Mouse (Mus musculus) lung, embryonic 16.5 days (tissue): ENCODE measurements around the gene Mcoln1. TPM values are rescaled to one million over a fixed set of nuclear protein-coding genes. Genes with fewer than 3 reads are reported as not detected.

Experiments
- ATAC-seq: fragments of 200-750 bp; cut with Nextera tagmentation; 2 replicates; pipeline ENCODE4 v1.8.0; 2017; ENCODE audit warnings: low read depth, mild to moderate bottlenecking, moderate library complexity
- H3K27ac ChIP-seq: fragments of 300-500 bp; sonication (generic); 2 replicates; pipeline ENCODE4 v1.5.1; 2014; ENCODE audit warnings: mild to moderate bottlenecking, control low read depth, low read length
- H3K27me3 ChIP-seq: fragments of 300-500 bp; sonication (generic); 2 replicates; pipeline ENCODE4 v1.6.1; 2014; ENCODE audit warnings: low read depth, low read length, mixed read lengths; ENCODE audit not compliant: control insufficient read depth, insufficient read depth
- H3K36me3 ChIP-seq: fragments of 300-500 bp; sonication (generic); 2 replicates; pipeline ENCODE4 v1.6.1; 2014; ENCODE audit warnings: low read length; ENCODE audit not compliant: control insufficient read depth, insufficient read depth
- H3K4me1 ChIP-seq: fragments of 300-500 bp; sonication (generic); replicated peaks from 2 replicates; pipeline ENCODE4 v1.6.1; 2014; ENCODE audit warnings: low read length, mixed read lengths; ENCODE audit not compliant: control insufficient read depth, insufficient read depth
- H3K4me2 ChIP-seq: fragments of 300-500 bp; sonication (generic); 2 replicates; pipeline ENCODE4 v1.6.1; 2014; ENCODE audit warnings: low read depth, low read length, control low read depth
- H3K4me3 ChIP-seq: fragments of 300-500 bp; sonication (generic); 2 replicates; pipeline ENCODE4 v1.5.1; 2014; ENCODE audit warnings: mild to moderate bottlenecking, low read length, control low read depth
- H3K9ac ChIP-seq: fragments of 300-500 bp; sonication (generic); 2 replicates; pipeline ENCODE4 v1.6.1; 2014; ENCODE audit warnings: low read length, control low read depth
- H3K9me3 ChIP-seq: fragments of 300-500 bp; sonication (generic); 2 replicates; pipeline ENCODE4 v1.6.1; 2016; ENCODE audit warnings: low read length; ENCODE audit not compliant: control insufficient read depth
- WGBS: fragments of 180-500 bp; shearing (Covaris S2); extraction: QIAGEN DNeasy Blood & Tissue Kit; methylation state at CpG from one replicate; pipeline ENCODE4 v1.1.7; 2014; 5-methylcytosine and 5-hydroxymethylcytosine counted together
- polyA plus RNA-seq: library from polyadenylated mRNA; unstranded; fragments of >200 nt; fragmentation: Nextera tagmentation; extraction: Ambion mirVana; gene quantifications from 2 replicates; pipeline ENCODE4 v1.2.1, GENCODE M21; 2015

Mcoln1 gene
- 48.0 and 53.0 TPM in 2 replicates for polyA plus RNA-seq

GRCm38 (mm10) chr8:3500235-3501090 is at the start of gene Mcoln1:
TSS of gene Mcoln1 (plus strand) at chr8:3500457.
- WGBS, result under 1% methylated on average over 63 of the region's 70 CpGs
- peaks cover 6% of the 10 kb centered on the region for H3K9me3 ChIP-seq
- H3K9ac ChIP-seq, result peak within 1 kb of the TSS; percentile 91
- H3K4me1 ChIP-seq, result peaks cover 10% of the 10 kb centered on the region; the same call in 1 of the 2 replicates
- ATAC-seq, result peak; percentile 94
- H3K27ac ChIP-seq, result peak within 1 kb of the TSS; percentile 96
- no peaks in the 10 kb centered on the region for H3K27me3 ChIP-seq
- peak within 1 kb of the TSS; percentile 81 for H3K4me3 ChIP-seq
- peaks cover 18% of the 10 kb centered on the region for H3K36me3 ChIP-seq
- peak within 1 kb of the TSS; percentile 84 for H3K4me2 ChIP-seq

DNA sequence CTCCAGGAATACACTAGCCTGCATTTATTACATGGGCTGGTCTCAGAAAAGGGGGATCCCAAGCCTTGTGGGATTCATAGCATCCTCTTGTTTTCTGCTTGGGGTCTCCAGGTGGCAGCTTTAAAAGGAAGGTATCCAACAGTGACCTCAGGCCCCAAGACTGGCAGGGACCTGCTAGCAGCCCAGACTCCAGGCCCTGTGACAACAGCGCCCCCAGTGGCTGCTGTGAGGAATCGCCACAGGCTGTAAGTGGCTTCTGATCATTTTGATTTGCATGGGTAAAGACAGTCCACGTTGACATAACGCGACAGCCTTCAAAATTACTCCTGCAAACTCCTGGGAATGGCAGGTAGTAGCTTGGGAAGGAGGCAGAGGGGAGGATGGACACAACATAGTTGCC is 49.6 kb upstream of the Mcoln1 start:
- ATAC-seq, result 0 out of 2 replicates have a peak, but pooled peaks have one; percentile 26
- H3K4me3 ChIP-seq, result no peak overlapping the region
- H3K27me3 ChIP-seq, result no peaks in the 10 kb centered on the region
- peaks cover 48% of the 10 kb centered on the region for H3K36me3 ChIP-seq
- H3K9me3 ChIP-seq, result no peaks in the 10 kb centered on the region
- no peak overlapping the region for H3K4me2 ChIP-seq
- no peaks in the 10 kb centered on the region for H3K4me1 ChIP-seq
- H3K9ac ChIP-seq, result no peak overlapping the region
- 27% methylated on average over 5 of the region's 5 CpGs for WGBS
- no peak overlapping the region for H3K27ac ChIP-seq

GRCm38 (mm10) chr8:3451992-3452391 is 48.3 kb upstream of the Mcoln1 start:
- Histone ChIP-seq H3K4me2 (no peak overlapping the region), H3K27ac (no peak overlapping the region), H3K9me3 (no peaks in the 10 kb centered on the region), H3K4me3 (no peak overlapping the region), H3K36me3 (peaks cover 53% of the 10 kb centered on the region), H3K27me3 (no peaks in the 10 kb centered on the region), H3K9ac (no peak overlapping the region), H3K4me1 (no peaks in the 10 kb centered on the region)
- no peak for ATAC-seq
- WGBS, result 97% methylated on average over 25 of the region's 25 CpGs

DNA sequence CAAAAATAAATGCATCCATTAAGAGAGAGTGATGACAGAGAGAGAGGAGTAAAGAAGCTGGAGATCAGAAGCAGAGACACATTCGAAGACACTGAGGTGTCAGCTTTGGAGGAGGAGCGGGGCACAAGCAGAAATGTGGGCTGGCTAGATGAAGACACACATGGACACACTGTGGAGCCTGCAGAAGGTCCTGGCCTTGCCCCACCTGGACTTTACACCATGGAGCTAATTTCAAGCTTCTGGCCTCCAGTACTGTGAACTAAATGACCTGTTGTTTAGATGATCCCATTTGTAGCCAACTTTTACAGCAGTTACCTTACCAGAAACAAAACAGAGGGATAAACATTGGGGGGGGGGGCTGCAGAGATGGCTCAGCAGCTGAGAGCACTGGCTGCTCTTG is 37.0 kb upstream of the Mcoln1 start:
- H3K4me2 ChIP-seq, result no peak overlapping the region
- WGBS, result 93% methylated on average over 2 of the region's 2 CpGs
- H3K36me3 ChIP-seq, result no peaks in the 10 kb centered on the region; the same call in 1 of the 2 replicates
- ATAC-seq, result no peak
- H3K4me3 ChIP-seq, result no peak overlapping the region
- no peaks in the 10 kb centered on the region for H3K27me3 ChIP-seq
- no peak overlapping the region for H3K9ac ChIP-seq
- H3K27ac ChIP-seq, result no peak overlapping the region
- H3K9me3 ChIP-seq, result no peaks in the 10 kb centered on the region
- peaks cover 2% of the 10 kb centered on the region; the same call in 1 of the 2 replicates for H3K4me1 ChIP-seq

DNA sequence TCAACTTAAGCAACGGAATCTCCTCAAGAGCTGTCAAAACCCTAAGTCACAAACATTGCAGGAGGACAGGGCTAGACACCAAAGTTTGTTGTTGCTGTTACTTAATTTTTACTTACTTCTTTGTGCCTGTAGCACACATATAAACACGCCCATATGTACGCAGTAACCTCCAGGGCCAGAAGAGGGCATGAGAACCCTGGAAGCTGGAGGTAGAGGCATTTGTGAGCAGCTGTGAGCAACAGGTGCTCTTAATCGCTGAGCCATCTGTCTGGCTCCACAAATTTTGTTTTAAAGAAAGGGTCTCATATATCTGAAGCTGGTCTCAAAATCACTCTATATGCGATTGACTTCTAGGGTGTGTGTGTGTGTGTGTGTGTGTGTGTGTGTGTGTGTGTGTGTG is 35.9 kb upstream of the Mcoln1 start:
- Histone ChIP-seq H3K9me3 (no peaks in the 10 kb centered on the region), H3K9ac (no peak overlapping the region), H3K27ac (no peak overlapping the region), H3K36me3 (no peaks in the 10 kb centered on the region), H3K4me3 (no peak overlapping the region), H3K4me2 (no peak overlapping the region), H3K4me1 (peaks cover 2% of the 10 kb centered on the region; the same call in 1 of the 2 replicates), H3K27me3 (no peaks in the 10 kb centered on the region)
- 51% methylated on average over 5 of the region's 5 CpGs for WGBS
- ATAC-seq, result no peak

DNA sequence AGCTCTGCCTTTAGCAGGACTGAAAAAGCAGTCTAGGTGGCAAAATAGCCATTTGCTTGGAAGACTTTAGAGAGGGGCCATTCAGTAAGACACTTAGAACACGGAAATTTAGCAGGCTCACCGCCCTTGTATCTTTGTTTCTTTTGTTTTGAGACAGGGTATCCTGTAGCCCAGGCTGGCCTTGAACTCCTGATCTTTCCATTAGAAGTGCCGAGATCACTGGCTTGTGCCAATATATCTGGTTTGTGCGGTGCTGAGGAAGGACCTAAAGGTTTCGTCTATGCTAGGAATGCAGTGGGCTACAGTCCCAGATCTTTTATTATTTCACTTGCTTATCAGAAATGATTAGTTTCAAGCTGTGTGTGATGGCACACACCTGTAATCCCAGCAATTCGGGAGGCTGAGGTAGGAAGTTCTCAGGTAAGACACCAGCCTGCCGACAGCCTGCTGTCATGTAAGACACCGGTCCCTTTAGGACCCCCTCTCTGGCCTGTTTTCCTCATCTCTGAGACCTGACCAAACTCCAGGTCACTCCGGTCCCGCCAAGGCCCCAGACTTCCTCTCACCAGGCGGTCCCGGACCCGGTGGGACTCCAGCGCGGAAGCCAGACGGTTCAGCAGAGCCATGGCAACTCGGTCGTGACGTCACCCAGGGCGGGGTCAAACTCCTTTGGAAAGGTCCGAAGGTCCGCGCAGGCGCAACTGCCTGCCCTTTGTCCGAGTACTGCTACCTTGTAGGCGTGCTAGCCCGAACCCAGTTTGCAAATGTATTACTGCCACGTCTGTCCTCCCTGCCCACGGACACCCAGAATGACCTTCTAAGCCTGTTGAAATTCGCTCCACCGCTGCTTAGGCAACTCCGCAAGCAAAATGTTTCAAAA is 33.0 kb upstream of the Mcoln1 start, which contains the start of gene Pex11g:
TSS of gene Pex11g (minus strand) at position 675 of the 880 bp plus-strand sequence.
- Histone ChIP-seq H3K4me3 (peak within 1 kb of the TSS; percentile 52), H3K27me3 (no peaks in the 10 kb centered on the region)
- WGBS, result 4% methylated on average over 32 of the region's 32 CpGs

GRCm38 (mm10) chr8:3467886-3468545 is 32.2 kb upstream of the Mcoln1 start:
- ATAC-seq, result no peak
- Histone ChIP-seq H3K36me3 (no peaks in the 10 kb centered on the region), H3K27ac (peak overlapping the region; percentile 38), H3K4me2 (peak overlapping the region; percentile 49), H3K27me3 (no peaks in the 10 kb centered on the region), H3K9ac (peak overlapping the region; percentile 61), H3K4me1 (peaks cover 2% of the 10 kb centered on the region; the same call in 1 of the 2 replicates), H3K9me3 (no peaks in the 10 kb centered on the region), H3K4me3 (peak overlapping the region; percentile 52)
- 45% methylated on average over 9 of the region's 9 CpGs for WGBS

More for the DNA sequence above, 33.0 kb upstream of the Mcoln1 start, which contains the start of gene Pex11g:
- no peaks in the 10 kb centered on the region for H3K9me3 ChIP-seq
- peak within 1 kb of the TSS; percentile 61 for H3K9ac ChIP-seq
- peaks cover 2% of the 10 kb centered on the region; the same call in 1 of the 2 replicates for H3K4me1 ChIP-seq
- H3K36me3 ChIP-seq, result no peaks in the 10 kb centered on the region
- peak; percentile 97 for ATAC-seq
- peak within 1 kb of the TSS; percentile 49 for H3K4me2 ChIP-seq
- H3K27ac ChIP-seq, result peak within 1 kb of the TSS; percentile 38

- WGBS, result 91% methylated on average over 1 of the region's 1 CpGs
- Histone ChIP-seq H3K27ac (no peak overlapping the region), H3K4me1 (peaks cover 2% of the 10 kb centered on the region; the same call in 1 of the 2 replicates), H3K4me2 (no peak overlapping the region), H3K4me3 (no peak overlapping the region), H3K9me3 (no peaks in the 10 kb centered on the region), H3K36me3 (no peaks in the 10 kb centered on the region), H3K9ac (no peak overlapping the region), H3K27me3 (no peaks in the 10 kb centered on the region)
- no peak for ATAC-seq
These were observed 31.4 kb upstream of the Mcoln1 start for GRCm38 (mm10) chr8:3468838-3469237.
